Mouse (Mus musculus) forebrain, embryonic 16.5 days (tissue): ENCODE data around the gene Cd82. TPM values are rescaled to one million over a fixed set of nuclear protein-coding genes. Genes with fewer than 3 reads are reported as not detected.

Source experiments
- ATAC-seq: fragments of 200-750 bp; cut with Nextera tagmentation; 2 replicates; pipeline ENCODE4 v1.8.0; 2017; ENCODE audit warnings: mild to moderate bottlenecking, moderate library complexity
- H3K27ac ChIP-seq: fragments of 300-500 bp; sonication (generic); 2 replicates; pipeline ENCODE4 v1.5.1; 2014; ENCODE audit warnings: low read length, control low read depth
- H3K27me3 ChIP-seq: fragments of 300-500 bp; sonication (generic); replicated peaks from 2 replicates; pipeline ENCODE4 v1.6.1; 2014; ENCODE audit warnings: low read length; ENCODE audit not compliant: control insufficient read depth, insufficient read depth
- H3K36me3 ChIP-seq: fragments of 300-500 bp; sonication (generic); 2 replicates; pipeline ENCODE4 v1.6.1; 2014; ENCODE audit not compliant: control insufficient read depth, insufficient read depth
- H3K4me1 ChIP-seq: fragments of 300-500 bp; sonication (generic); replicated peaks from 2 replicates; pipeline ENCODE4 v1.6.1; 2014; ENCODE audit warnings: low read length; ENCODE audit not compliant: control insufficient read depth, insufficient read depth
- H3K4me2 ChIP-seq: fragments of 300-500 bp; sonication (generic); 2 replicates; pipeline ENCODE4 v1.6.1; 2014; ENCODE audit warnings: mild to moderate bottlenecking, low read length, control low read depth
- H3K4me3 ChIP-seq: fragments of 300-500 bp; sonication (generic); replicated peaks from 2 replicates; pipeline ENCODE4 v1.5.1; 2014; ENCODE audit warnings: mild to moderate bottlenecking, low read length, control low read depth
- H3K9ac ChIP-seq: fragments of 300-500 bp; sonication (generic); replicated peaks from 2 replicates; pipeline ENCODE4 v1.6.1; 2014; ENCODE audit warnings: low read depth, low read length, control low read depth
- H3K9me3 ChIP-seq: fragments of 300-500 bp; sonication (generic); 2 replicates; pipeline ENCODE4 v1.6.1; 2016; ENCODE audit warnings: low read length; ENCODE audit not compliant: control insufficient read depth
- WGBS: fragments of 180-500 bp; shearing (Covaris S2); extraction: QIAGEN DNeasy Blood & Tissue Kit; methylation state at CpG from one replicate; pipeline ENCODE4 v1.1.7; 2014; 5-methylcytosine and 5-hydroxymethylcytosine counted together
- polyA plus RNA-seq: library from polyadenylated mRNA; unstranded; fragments of >200 nt; fragmentation: Nextera tagmentation; extraction: Ambion mirVana; gene quantifications from 2 replicates; pipeline ENCODE4 v1.2.1, GENCODE M21; 2015

Cd82 gene
- polyA plus RNA-seq, 1 experiment from 2014 or later, result 18.3 TPM

GRCm38 (mm10) chr2:93473915-93474314 lies 11.0 kb upstream of the Cd82 start:
- no peaks in the 10 kb centered on the region for H3K27me3 ChIP-seq
- H3K4me1 ChIP-seq, result peaks cover 5% of the 10 kb centered on the region
- H3K4me3 ChIP-seq, result no peak overlapping the region
- H3K4me2 ChIP-seq, result no peak overlapping the region
- no peaks in the 10 kb centered on the region for H3K9me3 ChIP-seq
- no peak overlapping the region for H3K9ac ChIP-seq
- no peak for ATAC-seq
- 85% methylated on average over 9 of the region's 9 CpGs for WGBS
- no peak overlapping the region for H3K27ac ChIP-seq
- H3K36me3 ChIP-seq, result no peaks in the 10 kb centered on the region

GRCm38 (mm10) chr2:93470849-93471576 lies 8.1 kb upstream of the Cd82 start:
- no peak overlapping the region for H3K4me2 ChIP-seq
- 13% methylated on average over 3 of the region's 3 CpGs for WGBS
- no peaks in the 10 kb centered on the region for H3K27me3 ChIP-seq
- H3K4me3 ChIP-seq, result no peak overlapping the region
- peaks cover 5% of the 10 kb centered on the region for H3K4me1 ChIP-seq
- H3K36me3 ChIP-seq, result no peaks in the 10 kb centered on the region
- no peak overlapping the region for H3K9ac ChIP-seq
- H3K27ac ChIP-seq, result no peak overlapping the region
- peak; percentile 32; the same call in 1 of the 2 replicates for ATAC-seq
- no peaks in the 10 kb centered on the region for H3K9me3 ChIP-seq

GRCm38 (mm10) chr2:93470127-93470526 lies 7.2 kb upstream of the Cd82 start:
- H3K4me3 ChIP-seq, result 0 out of 2 replicates have a peak overlapping the region, but pooled peaks have one; percentile 14
- 1% methylated on average over 9 of the region's 9 CpGs for WGBS
- peaks cover 5% of the 10 kb centered on the region for H3K4me1 ChIP-seq
- no peaks in the 10 kb centered on the region for H3K27me3 ChIP-seq
- no peak overlapping the region for H3K9ac ChIP-seq
- no peaks in the 10 kb centered on the region for H3K9me3 ChIP-seq
- peak; percentile 66; the same call in 1 of the 2 replicates for ATAC-seq
- no peaks in the 10 kb centered on the region for H3K36me3 ChIP-seq
- H3K27ac ChIP-seq, result no peak overlapping the region
- peak overlapping the region; percentile 32 for H3K4me2 ChIP-seq

GRCm38 (mm10) chr2:93469118-93469517 lies 6.2 kb upstream of the Cd82 start:
- no peak overlapping the region for H3K4me3 ChIP-seq
- peaks cover 5% of the 10 kb centered on the region for H3K4me1 ChIP-seq
- no peak overlapping the region for H3K4me2 ChIP-seq
- no peak for ATAC-seq
- no peak overlapping the region for H3K9ac ChIP-seq
- WGBS, result 14% methylated on average over 7 of the region's 7 CpGs
- H3K36me3 ChIP-seq, result no peaks in the 10 kb centered on the region
- H3K27ac ChIP-seq, result no peak overlapping the region
- no peaks in the 10 kb centered on the region for H3K27me3 ChIP-seq
- no peaks in the 10 kb centered on the region for H3K9me3 ChIP-seq

GRCm38 (mm10) chr2:93466314-93466713 lies 3.4 kb upstream of the Cd82 start:
- H3K4me3 ChIP-seq, result no peak overlapping the region
- peaks cover 19% of the 10 kb centered on the region for H3K4me1 ChIP-seq
- H3K9me3 ChIP-seq, result no peaks in the 10 kb centered on the region
- no peak for ATAC-seq
- H3K36me3 ChIP-seq, result no peaks in the 10 kb centered on the region
- H3K4me2 ChIP-seq, result no peak overlapping the region
- whole genome bisulfite sequencing, result 88% methylated on average over 3 of the region's 3 CpGs
- 0 out of 2 replicates have a peak, but pooled peaks cover 1% of the 10 kb centered on the region for H3K27me3 ChIP-seq
- H3K9ac ChIP-seq, result no peak overlapping the region
- H3K27ac ChIP-seq, result no peak overlapping the region

- peak overlapping the region; percentile 69 for H3K4me2 ChIP-seq
- no peaks in the 10 kb centered on the region for H3K36me3 ChIP-seq
- 0 out of 2 replicates have a peak overlapping the region, but pooled peaks have one; percentile 12 for H3K27ac ChIP-seq
- peak overlapping the region; percentile 7 for H3K9ac ChIP-seq
- ATAC-seq, result peak; percentile 89
- H3K4me3 ChIP-seq, result peak overlapping the region; percentile 41
- peaks cover 18% of the 10 kb centered on the region for H3K4me1 ChIP-seq
- H3K27me3 ChIP-seq, result 0 out of 2 replicates have a peak, but pooled peaks cover 2% of the 10 kb centered on the region
- no peaks in the 10 kb centered on the region for H3K9me3 ChIP-seq
- 2% methylated on average over 41 of the region's 41 CpGs for WGBS
Observed at GRCm38 (mm10) chr2:93461869-93462714, 848 bp downstream of the Cd82 start.

- H3K9ac ChIP-seq, result no peak overlapping the region
- no peaks in the 10 kb centered on the region for H3K36me3 ChIP-seq
- H3K4me2 ChIP-seq, result no peak overlapping the region
- no peak overlapping the region for H3K4me3 ChIP-seq
- H3K27me3 ChIP-seq, result 0 out of 2 replicates have a peak, but pooled peaks cover 2% of the 10 kb centered on the region
- no peak overlapping the region for H3K27ac ChIP-seq
- H3K9me3 ChIP-seq, result no peaks in the 10 kb centered on the region
- peaks cover 18% of the 10 kb centered on the region for H3K4me1 ChIP-seq
- 81% methylated on average over 6 of the region's 6 CpGs for WGBS
- no peak for ATAC-seq
Observed at GRCm38 (mm10) chr2:93460786-93461469, 2.0 kb downstream of the Cd82 start.

- H3K4me3 ChIP-seq, result no peak overlapping the region
- no peaks in the 10 kb centered on the region for H3K36me3 ChIP-seq
- peaks cover 18% of the 10 kb centered on the region for H3K4me1 ChIP-seq
- H3K9me3 ChIP-seq, result no peaks in the 10 kb centered on the region
- no peak for ATAC-seq
- 0 out of 2 replicates have a peak, but pooled peaks cover 2% of the 10 kb centered on the region for H3K27me3 ChIP-seq
- no peak overlapping the region for H3K27ac ChIP-seq
- WGBS, result 76% methylated on average over 7 of the region's 7 CpGs
- no peak overlapping the region for H3K9ac ChIP-seq
- no peak overlapping the region for H3K4me2 ChIP-seq
Observed at GRCm38 (mm10) chr2:93459208-93459920, 3.6 kb downstream of the Cd82 start.
